ENCODE assay signal across 7 mouse cellular contexts in genomic region chr5:135742941-135743740, GRCm38 (mm10). TPM values are rescaled to one million over a fixed set of nuclear protein-coding genes. Genes with fewer than 3 reads are reported as not detected.
DNase-seq lines count a peak whose midpoint lies in the region; ATAC-seq and TF ChIP-seq lines count a peak whose summit lies in the region.

No protein-coding gene starts in this region.

- peak overlapping the region; percentile 58; the same call in 1 of the 2 replicates for H3K27ac ChIP-seq in liver, postnatal 0 days (ENCODE audit: low read depth)

- H3K4me3 ChIP-seq in liver, postnatal 0 days (ENCODE audit: low read depth, low read length): peak overlapping the region; percentile 61

- 0 out of 2 replicates have a peak, but pooled peaks cover 2% of the 10 kb centered on the region for H3K9me3 ChIP-seq in liver, postnatal 0 days (ENCODE audit: low read length)

- peak overlapping the region; percentile 66 for H3K9ac ChIP-seq in liver, postnatal 0 days (replicated peaks)

- 24% methylated on average over 18 of the region's 18 CpGs for WGBS in liver, postnatal 0 days (ENCODE audit: insufficient replicate concordance)

- peaks cover 13% of the 10 kb centered on the region for H3K4me1 ChIP-seq in liver, postnatal 0 days (ENCODE audit: insufficient read depth)

- peak; percentile 6 for ATAC-seq in liver, postnatal 0 days

- TF ChIP-seq CTCF in liver, postnatal 0 days (IDR thresholded peaks at IDR 0.05; ENCODE audit: low read depth): no peak

- H3K27me3 ChIP-seq in liver, postnatal 0 days (ENCODE audit: insufficient read depth, low read length): no peaks in the 10 kb centered on the region

- no peak for TF ChIP-seq EP300 in liver, postnatal 0 days (IDR thresholded peaks at IDR 0.05; ENCODE audit: low read depth)

- peak overlapping the region; percentile 78 for H3K4me2 ChIP-seq in liver, postnatal 0 days (ENCODE audit: low read depth, low read length)

- peak; percentile 15 for DNase-seq in thymus, postnatal 4 days
- no peak for DNase-seq in thymus, postnatal 14 days
- DNase-seq in embryo, embryonic 9.5 days (ENCODE audit: extremely low spot score): peak; percentile 55
- peak; percentile 38 for DNase-seq in induced T-regulatory cell, adult 2 months (ENCODE audit: low read depth)
- DNase-seq in liver, postnatal 0 days: peak; percentile 33
- DNase-seq in retina, embryonic 14.5 days (ENCODE audit: low spot score): peak; percentile 67
- DNase-seq in layer of hippocampus, adult 18-20 months (ENCODE audit: low spot score in 2 of 2): no peak

- H3K36me3 ChIP-seq in liver, postnatal 0 days (replicated peaks; ENCODE audit: insufficient read depth, low read length): peaks cover 4% of the 10 kb centered on the region

RNA-seq across cellular contexts. Expression of gene Tmem120a, which starts 1.1 kb away (rescaled TPM):
- polyA plus RNA-seq in liver, postnatal 0 days (2015; fragmentation: Nextera tagmentation; extraction: Ambion mirVana): 80.8 and 82.7 TPM in 2 replicates
- total RNA-seq in layer of hippocampus, adult 18-20 months (2021): 10 to 100 TPM; 16.0 to 18.1 TPM

RNA-seq across cellular contexts. Expression of gene Styxl1, which starts 35.0 kb away (rescaled TPM):
- polyA plus RNA-seq in liver, postnatal 0 days (2015; fragmentation: Nextera tagmentation; extraction: Ambion mirVana): 0.46 and 0.49 TPM in 2 replicates
- not detected for total RNA-seq in layer of hippocampus, adult 18-20 months (2021)

RNA-seq across cellular contexts. Expression of gene Mdh2, which starts 35.1 kb away (rescaled TPM):
- polyA plus RNA-seq in liver, postnatal 0 days (2015; fragmentation: Nextera tagmentation; extraction: Ambion mirVana): 296 and 319 TPM in 2 replicates
- total RNA-seq in layer of hippocampus, adult 18-20 months (2021): 100 to 1,000 TPM; 398 to 413 TPM

Comparison
In these comparisons a context has a peak if more than half of its experiments do, and no peak if none do; other contexts are left out.
1. DNase-seq: peak in thymus, postnatal 4 days (single experiment), embryo, embryonic 9.5 days (single experiment), induced T-regulatory cell, adult 2 months (single experiment), liver, postnatal 0 days (single experiment) and retina, embryonic 14.5 days (single experiment); none in thymus, postnatal 14 days (single experiment) and layer of hippocampus, adult 18-20 months (0 of 2).